In the genomic region with DNA sequence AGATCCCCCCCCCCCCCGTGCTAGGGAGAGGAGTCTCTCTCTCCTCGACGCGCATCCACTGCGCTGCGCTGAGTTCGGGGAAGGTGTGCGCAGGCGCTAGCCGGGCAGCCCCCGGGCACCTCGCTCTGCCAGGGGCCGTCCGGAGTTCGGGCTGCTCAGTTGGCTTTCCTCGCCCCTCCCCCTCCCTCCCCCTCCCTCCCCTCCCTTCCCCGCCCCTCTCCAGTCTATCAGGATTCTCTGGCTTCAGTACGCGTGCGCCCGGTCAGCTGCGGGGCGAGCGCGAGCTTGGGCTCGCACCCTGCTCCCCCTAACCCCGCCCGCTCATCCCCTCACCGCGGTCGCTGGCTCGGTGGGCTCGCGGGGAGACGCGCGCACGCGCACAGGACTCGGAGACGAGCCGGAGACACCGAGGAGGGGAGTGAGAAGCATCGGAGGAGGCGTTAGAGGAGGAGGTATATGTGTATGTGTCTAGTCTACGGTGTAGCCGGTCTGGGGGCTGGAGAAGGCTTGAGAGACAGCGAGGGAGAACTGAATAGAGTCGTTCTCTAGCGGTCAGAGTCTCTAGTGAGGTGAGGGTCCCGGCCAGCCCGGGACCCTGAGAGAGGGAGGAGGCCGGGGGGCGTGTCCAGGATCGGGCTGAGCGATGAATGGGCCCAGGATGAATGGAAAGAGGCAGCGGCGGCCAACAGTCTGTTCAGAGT, we compare ENCODE assay signal across 8 mouse cellular contexts. TPM values are rescaled to one million over a fixed set of nuclear protein-coding genes. Genes with fewer than 3 reads are reported as not detected.
DNase-seq lines count a peak whose midpoint lies in the region; ATAC-seq lines count a peak whose summit lies in the region.

No protein-coding gene starts in this region.

- 22% methylated on average over 49 of the region's 58 CpGs for WGBS in hindbrain, embryonic 10.5 days

- peak; percentile 90 for DNase-seq in R1 (ENCODE audit: low read depth, low spot score)
- DNase-seq in cerebellum, adult 9-10 months: peak; percentile 76
- peak; percentile 18 to 66 for DNase-seq in frontal cortex, adult 2 months (ENCODE audit: extremely low spot score in 1 of 2, low spot score in 1 of 2)
- peak; percentile 87 for DNase-seq in hindbrain, embryonic 10.5 days (ENCODE audit: low spot score)
- peak; percentile 68 to 84 for DNase-seq in layer of hippocampus, postnatal 14 days (ENCODE audit: low spot score in 2 of 2)
- DNase-seq in lung, postnatal 10 days: peak; percentile 76
- peak; percentile 60 to 65 for DNase-seq in right cerebral cortex, adult 2 months (ENCODE audit: low spot score in 2 of 2)

- H3K9me3 ChIP-seq in hindbrain, embryonic 10.5 days: 0 out of 2 replicates have a peak, but pooled peaks cover 4% of the 10 kb centered on the region

- H3K4me1 ChIP-seq in hindbrain, embryonic 10.5 days (replicated peaks): no peaks in the 10 kb centered on the region

- no peak for ATAC-seq in erythroid progenitor cell, adult 5-6 weeks (replicated peaks; ENCODE audit: low FRiP score, poor library complexity, severe bottlenecking)

- H3K27ac ChIP-seq in hindbrain, embryonic 10.5 days: peak overlapping the region; percentile 88

- H3K36me3 ChIP-seq in hindbrain, embryonic 10.5 days: no peaks in the 10 kb centered on the region

- peak overlapping the region; percentile 56 for H3K4me3 ChIP-seq in hindbrain, embryonic 10.5 days

- no peaks in the 10 kb centered on the region for H3K27me3 ChIP-seq in hindbrain, embryonic 10.5 days (ENCODE audit: insufficient read depth, poor library complexity, severe bottlenecking)

RNA-seq across cellular contexts. Expression of gene Wnk3, which starts 28.5 kb away (rescaled TPM):
- 8.7 and 10.3 TPM in 2 replicates for polyA plus RNA-seq in frontal cortex, adult 2 months (2012; rRNA removed)
- 7.5 TPM in 2 replicates for polyA plus RNA-seq in hindbrain, embryonic 10.5 days (2016; fragmentation: Nextera tagmentation; extraction: Ambion mirVana)
- 10 to 100 TPM; 34.0 to 34.6 TPM for total RNA-seq in layer of hippocampus, postnatal 14 days (2021)
- total RNA-seq in erythroid progenitor cell, adult 5-6 weeks (2015; ENCODE audit: low replicate concordance): not detected in 2 replicates
- not detected in 2 replicates for total RNA-seq in erythroid progenitor cell, adult 5-6 weeks (2017; ENCODE audit: low replicate concordance)

Comparison
In these comparisons a context has a peak if more than half of its experiments do, and no peak if none do; other contexts are left out.
1. RNA of gene Wnk3, which starts 28.5 kb away (total RNA-seq): 34.0 to 34.6 TPM in layer of hippocampus, postnatal 14 days; not detected in erythroid progenitor cell, adult 5-6 weeks; every median in the first group is over 10 times any median in the second.
2. Peak in every context shown above with its lines, with median percentiles within 50 percentile points of each other: DNase-seq.